Mouse (Mus musculus) myocyte (in vitro differentiated cells): ENCODE data around the gene Ssbp2.

Experiments used
- MYOD1 ChIP-seq, 3 experiments: IDR thresholded peaks; one replicate each; pipeline ENCODE4 v1.6.1; 2011; ENCODE audit warnings: control low read depth in 2 of 3, low read depth in 2 of 3, mild to moderate bottlenecking in 2 of 3, moderate library complexity in 1 of 3; ENCODE audit not compliant: insufficient read length in 2 of 3, control insufficient read depth in 1 of 3
- MYOG ChIP-seq, 3 experiments: IDR thresholded peaks; one replicate each; pipeline ENCODE4 v1.6.1; 2011; ENCODE audit warnings: control low read depth in 2 of 3, low read depth in 2 of 3, mild to moderate bottlenecking in 2 of 3; ENCODE audit not compliant: insufficient read length in 2 of 3, control insufficient read depth in 1 of 3, insufficient read depth in 1 of 3
- POLR2A ChIP-seq: IDR thresholded peaks from one replicate; pipeline ENCODE4 v1.6.1; 2011; ENCODE audit warnings: low read depth, mild to moderate bottlenecking, control low read depth, moderate library complexity; ENCODE audit not compliant: insufficient read length

DNA sequence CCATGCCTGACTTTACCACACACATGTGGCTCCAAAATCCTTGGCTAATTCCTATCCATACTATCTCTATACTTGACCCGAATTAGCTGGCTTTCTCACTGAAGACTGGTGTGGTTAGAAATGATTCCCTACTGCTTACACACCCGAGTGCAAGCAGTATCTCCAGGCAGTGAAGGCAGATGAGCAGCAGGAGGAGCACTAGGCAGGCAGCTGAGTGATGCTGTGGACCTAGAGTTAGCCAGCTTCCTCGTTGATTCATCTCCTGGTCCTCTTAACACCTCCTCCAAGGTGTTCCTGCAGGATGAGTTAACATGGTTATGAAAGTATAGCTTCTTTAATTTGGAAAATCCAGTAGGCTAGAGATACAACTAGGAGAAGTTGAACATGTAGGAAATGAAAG, 213.2 kb downstream of the Ssbp2 start:
- TF ChIP-seq POLR2A: no peak
- TF ChIP-seq MYOD1 (IDR thresholded peaks at IDR 0.05; ENCODE audit: control insufficient read depth in 1 of 3, insufficient read length in 2 of 3, low read depth in 2 of 3): no peak
- no peak for TF ChIP-seq MYOG (IDR thresholded peaks at IDR 0.05; ENCODE audit: control insufficient read depth in 1 of 3, insufficient read depth in 1 of 3, insufficient read length in 2 of 3, low read depth in 2 of 3)
